Mouse (Mus musculus) olfactory bulb, adult 2 months (tissue): Measurements from ENCODE around the gene Tmem56.

Experiments
- CTCF ChIP-seq: fragments of 200-500 bp; IDR thresholded peaks from 2 replicates; pipeline ENCODE4 v1.5.1; 2012; ENCODE audit warnings: low read depth, mild to moderate bottlenecking, low read length, moderate library complexity; ENCODE audit not compliant: insufficient read depth
- POLR2A ChIP-seq: fragments of 200-500 bp; IDR thresholded peaks from 2 replicates; pipeline ENCODE4 v1.6.1; 2012; ENCODE audit warnings: mild to moderate bottlenecking, low read depth, low read length, moderate library complexity; ENCODE audit not compliant: insufficient read depth

GRCm38 (mm10) chr3:121323371-121323770, 40.5 kb upstream of the Tmem56 start:
- TF ChIP-seq CTCF: no peak
- TF ChIP-seq POLR2A: no peak
